Mouse (Mus musculus) splenic B cell, adult 2 months (primary cell): ENCODE data around the gene AU021092.

Experiments
- DNase-seq: peaks from one replicate; pipeline ENCODE4 v3.0.0-alpha.2; 2011; ENCODE audit warnings: low read depth, low spot score
- H3K27me3 ChIP-seq: 2 replicates; pipeline ENCODE4 v1.6.1; 2012; ENCODE audit warnings: mild to moderate bottlenecking, low read length, moderate library complexity, mixed read lengths; ENCODE audit not compliant: control insufficient read depth, poor library complexity, insufficient read depth, severe bottlenecking
- H3K36me3 ChIP-seq: 2 replicates; pipeline ENCODE4 v1.6.1; 2012; ENCODE audit warnings: mild to moderate bottlenecking, low read length, moderate library complexity, mixed read lengths; ENCODE audit not compliant: control insufficient read depth, poor library complexity, insufficient read depth, severe bottlenecking

The AU021092 gene

GRCm38 (mm10) chr16:5222140-5222539 is at the start of gene AU021092:
AU021092 (minus strand) TSS chr16:5222299.
- H3K36me3 ChIP-seq: no peaks in the 10 kb centered on the region
- no peaks in the 10 kb centered on the region for H3K27me3 ChIP-seq
- no peak for DNase-seq

DNA sequence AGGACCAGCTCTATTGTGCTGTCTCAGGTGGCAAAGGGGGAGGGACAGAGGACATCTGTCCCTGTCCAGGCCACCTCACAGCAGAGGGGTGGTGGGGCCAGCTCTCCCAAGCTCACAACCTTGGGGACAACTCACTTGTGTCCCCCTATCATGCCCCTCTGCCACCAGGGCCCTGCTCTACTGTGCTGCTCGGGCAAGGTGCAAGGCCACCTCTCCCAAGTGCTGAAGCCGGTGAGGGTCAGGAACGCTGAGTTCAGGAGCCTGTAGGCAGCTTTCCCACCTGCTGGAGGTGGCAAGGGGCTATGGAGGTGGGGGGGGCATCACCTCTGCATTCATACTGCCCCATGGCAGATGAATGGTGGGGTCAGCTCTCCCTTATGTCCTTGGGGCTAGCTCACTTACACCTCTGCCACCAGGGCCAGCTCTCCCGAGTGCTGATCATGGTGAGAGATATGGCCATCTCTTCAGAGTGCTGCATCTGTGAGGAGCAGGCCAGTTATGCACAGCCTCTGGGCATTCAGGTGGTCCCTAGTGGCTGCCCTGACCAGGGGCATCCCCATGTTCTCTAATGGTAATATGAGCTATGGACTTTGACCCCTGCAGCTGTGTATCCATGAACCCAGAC is 49.4 kb upstream of the AU021092 start:
- Histone ChIP-seq H3K27me3 (no peaks in the 10 kb centered on the region), H3K36me3 (no peaks in the 10 kb centered on the region)
- no peak for DNase-seq

- no peaks in the 10 kb centered on the region for H3K27me3 ChIP-seq
- no peaks in the 10 kb centered on the region for H3K36me3 ChIP-seq
- DNase-seq: no peak
Observed at GRCm38 (mm10) chr16:5263926-5264325, 41.8 kb upstream of the AU021092 start.

DNA sequence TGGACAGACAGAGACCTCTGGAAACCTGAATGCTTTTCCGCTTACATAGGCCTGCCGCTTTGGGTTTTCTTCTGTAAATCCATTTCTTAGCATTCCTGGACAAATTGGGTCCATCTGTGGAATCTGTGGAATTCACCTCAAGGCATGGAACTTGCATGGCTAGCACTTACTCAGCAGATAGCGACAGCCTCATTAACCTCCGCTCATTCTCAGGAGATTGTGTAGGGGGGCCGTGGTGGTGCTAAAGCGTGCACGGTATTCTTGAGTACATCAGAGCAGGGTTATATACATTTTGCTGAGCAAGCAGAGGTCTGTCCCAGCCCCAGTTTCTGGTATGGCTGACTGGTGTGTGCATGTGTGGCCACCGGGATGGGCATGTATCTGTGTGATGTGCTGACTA is 41.1 kb upstream of the AU021092 start:
- no peaks in the 10 kb centered on the region for H3K36me3 ChIP-seq
- H3K27me3 ChIP-seq: no peaks in the 10 kb centered on the region
- DNase-seq: no peak

DNA sequence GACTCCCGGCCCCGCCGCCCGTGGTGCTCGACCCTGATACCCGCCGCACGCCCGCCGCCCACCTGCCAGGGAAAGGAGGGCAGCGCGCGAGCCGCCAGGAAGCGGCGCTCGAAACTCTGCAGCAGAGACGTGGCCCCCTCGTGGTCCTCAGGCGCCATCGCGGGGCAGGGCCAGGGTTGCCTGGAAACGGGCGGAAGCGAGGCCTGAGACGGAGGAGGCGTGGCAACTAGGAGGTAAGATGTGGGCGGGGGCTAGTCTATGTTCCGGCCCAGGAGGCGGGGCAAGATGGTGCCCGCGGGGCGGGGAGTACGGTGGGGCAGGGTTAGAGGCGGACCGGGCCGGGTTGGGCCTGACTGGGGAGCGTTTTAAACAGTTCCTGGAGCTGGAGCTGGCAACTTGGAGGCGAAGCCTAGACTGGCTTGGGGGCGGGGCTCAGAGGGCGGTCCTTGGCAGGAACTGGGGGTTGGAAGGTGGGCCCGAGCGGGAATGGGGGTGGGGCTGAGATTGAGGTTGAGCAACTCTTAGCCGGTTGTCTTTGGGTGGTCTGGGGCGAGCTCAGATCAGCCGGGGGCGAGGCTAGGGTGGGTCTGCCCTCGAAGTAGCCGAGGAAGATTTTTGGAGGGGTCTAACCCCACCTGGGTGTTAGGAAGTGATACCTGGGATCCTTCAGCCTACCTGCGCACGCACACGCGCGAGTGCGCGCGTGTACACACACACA is 33.8 kb upstream of the AU021092 start, which contains the start of gene Eef2kmt:
Eef2kmt (minus strand) TSS at position 205 of the 718 bp plus-strand sequence.
- Histone ChIP-seq H3K36me3 (no peaks in the 10 kb centered on the region; the same call in 1 of the 2 replicates), H3K27me3 (no peaks in the 10 kb centered on the region)
- DNase-seq: peak; percentile 99

DNA sequence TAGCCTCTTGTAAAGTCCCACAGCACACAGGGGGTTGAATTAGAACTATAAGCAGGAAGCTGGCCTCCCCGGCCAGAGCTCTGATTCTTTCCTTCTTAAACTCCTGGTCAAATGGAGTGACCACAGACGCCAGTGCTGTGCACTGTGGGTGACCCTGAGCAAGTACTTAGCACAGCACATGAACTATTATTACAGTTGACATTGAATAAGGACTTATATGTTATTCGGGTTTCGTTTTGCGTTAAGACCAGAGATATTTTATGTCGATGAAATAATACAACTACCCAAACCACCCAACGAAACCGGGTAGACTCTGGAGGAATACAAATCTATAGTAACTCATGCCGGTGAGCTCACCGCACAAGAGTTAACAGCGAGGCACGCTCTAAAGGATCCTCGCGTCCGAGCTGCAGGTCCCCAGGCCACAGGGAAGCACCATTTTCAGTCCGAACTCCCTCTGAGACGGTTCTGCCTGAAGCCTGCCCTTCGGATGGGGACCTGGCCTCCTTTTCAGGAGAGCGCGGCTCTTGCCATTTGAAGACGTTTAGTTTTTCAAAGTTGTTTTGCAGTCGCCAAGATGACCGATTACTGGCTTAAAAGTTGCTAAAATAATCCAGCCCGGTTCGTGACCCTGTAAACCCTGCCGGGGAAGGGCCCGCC is 33.1 kb upstream of the AU021092 start:
- H3K27me3 ChIP-seq: no peaks in the 10 kb centered on the region
- peak; percentile 15 for DNase-seq
- no peaks in the 10 kb centered on the region; the same call in 1 of the 2 replicates for H3K36me3 ChIP-seq

DNA sequence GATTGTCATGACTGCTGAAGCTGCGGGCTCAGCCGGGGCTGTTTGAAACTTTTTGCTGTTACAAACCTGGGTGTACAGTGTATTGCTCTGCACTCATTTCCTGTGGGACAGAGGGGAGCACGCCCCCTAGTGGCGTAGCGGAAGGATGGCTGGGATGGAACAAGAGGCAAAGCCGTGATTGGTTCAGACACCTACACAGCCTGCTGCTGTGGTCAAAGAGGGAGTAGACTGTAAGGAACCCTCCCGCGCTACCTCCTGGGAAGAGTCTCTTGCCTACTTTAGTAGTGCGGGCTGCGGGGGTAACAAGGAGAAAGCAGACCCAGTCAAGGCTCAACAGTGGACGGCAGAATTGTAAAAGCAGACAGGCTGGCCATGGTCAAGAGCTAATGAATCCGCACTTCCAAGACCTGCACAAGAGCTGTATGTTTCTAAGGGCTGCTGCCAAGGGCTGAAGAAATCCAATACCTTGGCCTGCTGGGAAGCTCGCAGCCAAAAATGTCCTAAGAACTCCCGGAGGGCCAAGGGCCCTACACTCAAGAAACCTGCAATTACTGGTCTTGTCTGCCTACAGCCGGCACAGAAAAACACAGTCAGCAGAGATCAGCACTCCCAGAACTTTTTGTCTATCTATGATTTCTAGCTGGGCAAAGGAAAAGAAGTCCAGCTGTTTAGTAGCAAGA is 32.4 kb upstream of the AU021092 start:
- DNase-seq: peak; percentile 90
- Histone ChIP-seq H3K36me3 (no peaks in the 10 kb centered on the region; the same call in 1 of the 2 replicates), H3K27me3 (no peaks in the 10 kb centered on the region)

- Histone ChIP-seq H3K36me3 (peaks cover 2% of the 10 kb centered on the region; the same call in 1 of the 2 replicates), H3K27me3 (no peaks in the 10 kb centered on the region)
- no peak for DNase-seq
Observed at GRCm38 (mm10) chr16:5252260-5252659, 30.2 kb upstream of the AU021092 start.

DNA sequence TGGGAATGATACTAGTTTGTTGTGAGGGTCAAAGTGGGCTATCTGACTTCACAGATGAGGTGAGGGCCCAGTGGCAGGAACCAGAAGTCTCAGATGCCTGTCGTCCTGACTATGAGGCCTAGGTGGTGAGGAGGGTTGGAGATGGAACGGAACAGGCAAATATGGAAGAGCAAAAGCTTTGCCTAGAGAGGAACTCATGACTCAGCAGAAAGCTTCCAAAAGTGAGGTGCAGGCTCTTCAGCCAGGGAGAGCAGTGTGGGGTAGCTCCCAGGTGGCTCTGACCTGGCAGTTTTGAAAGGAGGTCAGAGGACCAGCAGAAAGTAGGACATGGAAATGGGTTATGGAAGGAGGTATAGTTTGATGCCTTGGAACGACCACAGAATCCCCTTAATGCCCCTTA is 28.8 kb upstream of the AU021092 start:
- Histone ChIP-seq H3K36me3 (peaks cover 2% of the 10 kb centered on the region; the same call in 1 of the 2 replicates), H3K27me3 (no peaks in the 10 kb centered on the region)
- no peak for DNase-seq

DNA sequence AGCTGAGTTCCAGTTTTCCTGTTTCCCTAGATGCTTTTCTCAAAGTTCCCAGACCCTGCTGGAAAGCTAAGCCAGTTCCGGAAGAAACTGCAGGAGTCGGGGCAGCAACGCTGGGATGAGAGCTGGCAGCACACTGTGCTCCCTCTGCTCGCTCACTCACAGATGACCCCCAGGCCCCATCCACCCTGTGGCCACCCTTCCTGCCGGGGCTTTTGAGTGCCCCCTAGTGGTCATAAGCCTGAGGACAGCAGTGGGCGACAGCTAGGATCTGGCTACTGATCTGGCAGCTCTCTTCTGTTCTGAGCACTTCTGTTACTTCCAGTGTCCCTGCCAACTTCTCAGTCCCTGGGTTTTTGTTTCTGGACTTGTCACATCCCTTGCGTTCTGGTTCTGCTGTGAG is 22.3 kb upstream of the AU021092 start:
- DNase-seq: peak; percentile 74
- H3K27me3 ChIP-seq: no peaks in the 10 kb centered on the region
- H3K36me3 ChIP-seq: peaks cover 3% of the 10 kb centered on the region

GRCm38 (mm10) chr16:5242882-5243281 is 20.8 kb upstream of the AU021092 start:
- Histone ChIP-seq H3K36me3 (peaks cover 2% of the 10 kb centered on the region), H3K27me3 (no peaks in the 10 kb centered on the region)
- DNase-seq: no peak

GRCm38 (mm10) chr16:5242355-5242754 is 20.3 kb upstream of the AU021092 start:
- Histone ChIP-seq H3K27me3 (no peaks in the 10 kb centered on the region), H3K36me3 (peaks cover 2% of the 10 kb centered on the region)
- no peak for DNase-seq

- peak; percentile 95 for DNase-seq
- Histone ChIP-seq H3K27me3 (no peaks in the 10 kb centered on the region), H3K36me3 (no peaks in the 10 kb centered on the region)
Observed at GRCm38 (mm10) chr16:5233418-5234313, 11.6 kb upstream of the AU021092 start, which contains the start of gene Alg1. Alg1 (plus strand) TSS chr16:5233621.

- no peaks in the 10 kb centered on the region for H3K36me3 ChIP-seq
- H3K27me3 ChIP-seq: no peaks in the 10 kb centered on the region
- DNase-seq: no peak
Observed at GRCm38 (mm10) chr16:5232982-5233381, 10.9 kb upstream of the AU021092 start.
